ENCODE assay signal across 9 mouse cellular contexts in genomic region chr4:57318525-57319212, GRCm38 (mm10). TPM values are rescaled to one million over a fixed set of nuclear protein-coding genes. Genes with fewer than 3 reads are reported as not detected.
DNase-seq lines count a peak whose midpoint lies in the region; ATAC-seq lines count a peak whose summit lies in the region.
"Had no signal": no experiment of that assay in that cellular context is flagged by ENCODE, and none has a peak within 500 bp of the region (broad histone marks: within the 10 kb centered on the region; RNA-seq: fewer than 3 reads in every experiment).

No protein-coding gene starts in this region.

- no peak overlapping the region for H3K4me3 ChIP-seq in midbrain, embryonic 15.5 days
- H3K4me3 ChIP-seq in midbrain, embryonic 10.5 days: no peak overlapping the region
- H3K4me3 ChIP-seq in kidney, embryonic 15.5 days (replicated peaks): no peak overlapping the region

- no peaks in the 10 kb centered on the region for H3K36me3 ChIP-seq in midbrain, embryonic 15.5 days (replicated peaks)
- H3K36me3 ChIP-seq in midbrain, embryonic 10.5 days: no peaks in the 10 kb centered on the region
- no peaks in the 10 kb centered on the region for H3K36me3 ChIP-seq in kidney, embryonic 15.5 days

- no peak for ATAC-seq in midbrain, embryonic 15.5 days (replicated peaks)
- peak; percentile 66; the same call in 1 of the 2 replicates for ATAC-seq in kidney, embryonic 15.5 days (replicated peaks; ENCODE audit: low FRiP score)
- no peak for ATAC-seq in erythroid progenitor cell, adult 5-6 weeks (replicated peaks; ENCODE audit: low FRiP score, poor library complexity, severe bottlenecking)

- peak; percentile 30 to 43 for DNase-seq in cerebellum, postnatal 25 days
- no peak for DNase-seq in cerebellum, adult 8-10 months
- DNase-seq in midbrain, embryonic 10.5 days (ENCODE audit: low spot score): no peak
- peak; percentile 34 for DNase-seq in lung, postnatal 10 days
- no peak for DNase-seq in spleen, postnatal 14 days (ENCODE audit: low spot score in 2 of 2)

- WGBS in midbrain, embryonic 15.5 days: 48% methylated on average over 10 of the region's 10 CpGs
- 60% methylated on average over 10 of the region's 10 CpGs for WGBS in midbrain, embryonic 10.5 days
- 18% methylated on average over 10 of the region's 10 CpGs for WGBS in kidney, embryonic 15.5 days

- H3K27me3 ChIP-seq in midbrain, embryonic 15.5 days (replicated peaks): no peaks in the 10 kb centered on the region
- no peaks in the 10 kb centered on the region; the same call in 1 of the 2 replicates for H3K27me3 ChIP-seq in midbrain, embryonic 10.5 days (ENCODE audit: low read depth, poor library complexity, severe bottlenecking)
- peaks cover 6% of the 10 kb centered on the region; the same call in 1 of the 2 replicates for H3K27me3 ChIP-seq in kidney, embryonic 15.5 days

- H3K9me3 ChIP-seq in midbrain, embryonic 15.5 days: no peaks in the 10 kb centered on the region
- H3K9me3 ChIP-seq in midbrain, embryonic 10.5 days (replicated peaks): no peaks in the 10 kb centered on the region
- no peaks in the 10 kb centered on the region for H3K9me3 ChIP-seq in kidney, embryonic 15.5 days (replicated peaks)

- H3K27ac ChIP-seq in midbrain, embryonic 15.5 days: 0 out of 2 replicates have a peak overlapping the region, but pooled peaks have one; percentile 6
- H3K27ac ChIP-seq in midbrain, embryonic 10.5 days (replicated peaks): no peak overlapping the region
- peak overlapping the region; percentile 56 for H3K27ac ChIP-seq in kidney, embryonic 15.5 days
- H3K27ac ChIP-seq: liver, embryonic 14.5 days had no signal

- no peak overlapping the region for H3K9ac ChIP-seq in midbrain, embryonic 15.5 days
- H3K9ac ChIP-seq in kidney, embryonic 15.5 days: no peak overlapping the region
- H3K9ac ChIP-seq: liver, embryonic 14.5 days had no signal

- H3K4me1 ChIP-seq in midbrain, embryonic 15.5 days: 0 out of 2 replicates have a peak, but pooled peaks cover 5% of the 10 kb centered on the region
- peaks cover 14% of the 10 kb centered on the region; the same call in 1 of the 2 replicates for H3K4me1 ChIP-seq in midbrain, embryonic 10.5 days
- peaks cover 12% of the 10 kb centered on the region for H3K4me1 ChIP-seq in kidney, embryonic 15.5 days

- no peak overlapping the region for H3K4me2 ChIP-seq in midbrain, embryonic 15.5 days
- no peak overlapping the region; the same call in 1 of the 2 replicates for H3K4me2 ChIP-seq in kidney, embryonic 15.5 days

RNA-seq across cellular contexts. Expression of gene Ptpn3, which starts 17.0 kb away (rescaled TPM):
- 2.3 and 2.8 TPM in 2 replicates for polyA plus RNA-seq in midbrain, embryonic 15.5 days (2015; fragmentation: Nextera tagmentation; extraction: Ambion mirVana)
- polyA plus RNA-seq in midbrain, embryonic 10.5 days (2016; fragmentation: Nextera tagmentation; extraction: Ambion mirVana): 0.78 TPM in 2 replicates
- 8.3 and 9.7 TPM in 2 replicates for polyA plus RNA-seq in kidney, embryonic 15.5 days (2015; fragmentation: Nextera tagmentation; extraction: Ambion mirVana)
- total RNA-seq in erythroid progenitor cell, adult 5-6 weeks (2015; ENCODE audit: low replicate concordance): 4.7 TPM in 1 of 2 replicates, not detected in the other
- total RNA-seq in erythroid progenitor cell, adult 5-6 weeks (2017; ENCODE audit: low replicate concordance): 0.26 and 1.4 TPM in 2 replicates

Comparison
In these comparisons a context has a peak if more than half of its experiments do, and no peak if none do; other contexts are left out.
1. DNase-seq: peak in cerebellum, postnatal 25 days (2 of 2) and lung, postnatal 10 days (single experiment); none in cerebellum, adult 8-10 months (single experiment), midbrain, embryonic 10.5 days (single experiment) and spleen, postnatal 14 days (0 of 2).